Mouse (Mus musculus) right cerebral cortex, postnatal 25 days (tissue): ENCODE data around the gene Acsbg2.
"Not testable (repeated sequence)": the region's sequence is repeated elsewhere in the genome, so short reads cannot be mapped to it uniquely, and the experiment has no call there.

Experiments
- DNase-seq: peaks from one replicate; pipeline ENCODE4 v3.0.0; 2022

The Acsbg2 gene

GRCm38 (mm10) chr17:56874237-56874636 lies at the start of gene Acsbg2:
Gene Acsbg2 (minus strand): TSS chr17:56874447.
- no peak for DNase-seq

- no peak for DNase-seq
Measured at GRCm38 (mm10) chr17:56919725-56920124, 45.5 kb upstream of the Acsbg2 start.

- no peak for DNase-seq
Measured at GRCm38 (mm10) chr17:56917166-56917565, 42.9 kb upstream of the Acsbg2 start.

GRCm38 (mm10) chr17:56913444-56913843 lies 39.2 kb upstream of the Acsbg2 start:
- DNase-seq = no peak

- DNase-seq = no peak
Measured at GRCm38 (mm10) chr17:56913023-56913422, 38.8 kb upstream of the Acsbg2 start.

DNA sequence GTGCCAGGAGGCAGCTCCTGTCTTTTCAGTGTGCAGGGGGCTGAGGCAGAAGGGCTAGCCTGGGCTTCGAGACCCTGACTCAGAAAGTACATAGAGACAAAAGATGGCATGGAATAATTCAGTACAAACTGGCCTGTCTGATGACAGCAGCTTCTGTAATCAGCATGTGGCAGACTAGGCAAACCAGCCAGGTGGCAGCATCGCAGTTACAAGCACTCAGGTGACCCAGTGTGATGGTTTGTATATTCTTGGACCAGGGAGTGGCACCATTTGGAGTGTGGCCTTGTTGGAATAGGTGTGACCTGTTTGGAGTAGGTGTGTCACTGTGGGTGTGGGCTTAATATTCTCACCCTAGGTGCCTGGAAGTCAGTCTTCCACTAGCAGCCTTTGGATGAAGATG lies 35.5 kb upstream of the Acsbg2 start:
- not testable (repeated sequence) for DNase-seq

DNA sequence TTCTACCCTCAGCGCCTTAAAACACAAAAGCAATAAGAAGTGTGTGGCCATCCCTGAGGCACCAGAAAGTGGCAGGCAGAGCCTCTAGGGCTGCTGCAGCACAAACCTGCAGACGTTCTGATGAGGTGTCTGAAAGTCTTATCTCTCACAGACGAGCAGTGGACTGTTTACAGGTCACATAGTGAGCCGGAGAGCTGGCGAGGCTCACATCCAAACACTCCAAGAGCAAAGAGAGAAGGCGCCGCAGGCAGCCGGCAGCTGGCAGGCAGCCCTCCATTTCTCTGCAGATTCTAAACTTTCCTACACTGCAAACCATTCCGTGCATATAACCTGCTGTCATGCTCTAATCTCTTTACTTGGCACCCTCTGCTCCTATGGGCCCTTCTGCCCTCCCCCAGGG lies 33.6 kb upstream of the Acsbg2 start:
- no peak for DNase-seq

DNA sequence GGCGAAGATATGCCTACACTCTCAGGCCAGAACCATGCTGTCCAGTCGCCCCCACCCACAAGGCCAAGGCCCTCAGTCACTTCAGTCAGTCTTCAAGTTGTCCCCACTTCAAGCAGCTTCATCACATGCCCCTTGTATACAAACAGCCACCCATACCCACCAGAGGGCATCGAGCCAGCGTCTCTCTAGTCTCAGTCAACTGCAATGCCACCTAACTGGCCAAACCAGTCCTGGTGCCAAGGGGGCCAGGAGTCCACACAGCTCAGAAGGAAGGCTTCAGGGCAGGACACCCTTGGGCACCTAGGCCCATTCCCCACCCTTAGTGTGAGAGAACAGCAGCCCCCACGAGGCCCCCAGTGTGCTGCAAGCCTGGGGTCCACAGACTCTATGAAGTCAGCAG lies 32.8 kb upstream of the Acsbg2 start:
- DNase-seq = no peak

DNA sequence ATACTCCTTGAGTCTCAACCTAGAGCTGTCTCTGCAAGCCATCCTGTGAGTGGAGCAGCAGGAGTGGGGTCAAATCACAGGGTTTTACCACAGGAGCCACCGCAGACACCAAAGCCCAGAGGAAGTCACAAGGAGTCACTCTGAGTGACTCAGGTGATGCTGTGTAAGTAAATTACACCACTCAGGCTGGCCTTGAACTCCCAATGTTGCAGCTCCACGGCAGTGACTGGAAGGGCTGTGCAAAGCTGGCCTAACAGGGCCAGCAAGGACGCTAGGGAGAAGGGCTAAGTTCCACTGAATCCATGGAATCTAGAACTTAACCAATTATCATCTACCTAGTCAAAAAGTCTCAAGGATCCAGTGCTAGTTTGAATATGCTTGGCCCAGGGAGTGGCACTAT lies 31.9 kb upstream of the Acsbg2 start:
- no peak for DNase-seq

DNA sequence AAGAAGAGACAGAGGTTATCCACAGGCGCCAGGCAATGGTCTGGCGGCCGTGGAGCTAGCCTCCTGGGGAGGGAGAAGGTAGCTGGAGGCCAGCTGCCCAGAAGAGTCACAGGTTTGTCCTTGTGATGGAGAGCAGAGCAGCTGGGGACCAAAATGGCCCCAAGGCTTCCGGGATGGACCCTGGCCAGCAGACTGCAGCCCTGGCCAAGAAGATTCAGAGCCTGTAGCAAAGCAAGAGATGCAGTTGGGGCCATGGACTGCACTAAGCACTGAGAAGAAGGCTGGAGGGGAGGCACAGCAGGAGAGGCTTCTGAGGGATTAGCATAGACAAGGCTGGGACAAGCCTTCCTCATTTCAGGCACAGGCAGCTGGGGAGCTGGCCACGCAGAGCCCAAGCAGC lies 28.5 kb upstream of the Acsbg2 start:
- DNase-seq = no peak

- peak; percentile 76 for DNase-seq
Measured at GRCm38 (mm10) chr17:56897630-56898195, 23.5 kb upstream of the Acsbg2 start.

DNA sequence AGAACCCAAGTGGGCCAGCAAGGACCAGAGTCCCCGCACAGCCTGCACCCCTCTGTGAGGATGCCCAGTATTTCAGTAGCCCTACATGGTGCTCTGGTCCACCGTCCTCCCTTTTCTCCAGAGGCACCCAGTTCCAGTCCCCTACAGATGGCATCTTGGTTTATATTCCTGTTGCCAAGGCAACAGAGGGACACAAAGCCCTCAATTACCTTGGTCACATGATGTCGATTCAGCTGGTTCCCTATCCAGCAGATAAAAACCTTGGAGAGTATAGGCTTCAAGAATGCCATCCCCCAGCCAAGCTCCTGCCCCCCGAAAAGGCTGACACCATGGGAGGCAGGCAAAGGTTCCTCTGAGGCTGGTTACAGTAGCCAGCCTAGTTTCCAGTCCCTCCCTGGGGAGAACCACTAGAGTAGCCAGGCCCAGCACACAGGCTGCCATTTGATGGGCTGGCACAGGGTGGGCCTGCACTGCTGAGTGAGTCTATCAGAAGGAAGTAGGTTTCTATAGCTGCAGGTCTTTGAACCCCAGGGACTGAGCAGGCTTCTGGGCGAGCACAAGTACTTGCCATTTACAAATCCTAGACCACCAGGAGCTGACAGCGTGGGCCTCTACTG lies 22.4 kb upstream of the Acsbg2 start:
- DNase-seq = peak; percentile 48

DNA sequence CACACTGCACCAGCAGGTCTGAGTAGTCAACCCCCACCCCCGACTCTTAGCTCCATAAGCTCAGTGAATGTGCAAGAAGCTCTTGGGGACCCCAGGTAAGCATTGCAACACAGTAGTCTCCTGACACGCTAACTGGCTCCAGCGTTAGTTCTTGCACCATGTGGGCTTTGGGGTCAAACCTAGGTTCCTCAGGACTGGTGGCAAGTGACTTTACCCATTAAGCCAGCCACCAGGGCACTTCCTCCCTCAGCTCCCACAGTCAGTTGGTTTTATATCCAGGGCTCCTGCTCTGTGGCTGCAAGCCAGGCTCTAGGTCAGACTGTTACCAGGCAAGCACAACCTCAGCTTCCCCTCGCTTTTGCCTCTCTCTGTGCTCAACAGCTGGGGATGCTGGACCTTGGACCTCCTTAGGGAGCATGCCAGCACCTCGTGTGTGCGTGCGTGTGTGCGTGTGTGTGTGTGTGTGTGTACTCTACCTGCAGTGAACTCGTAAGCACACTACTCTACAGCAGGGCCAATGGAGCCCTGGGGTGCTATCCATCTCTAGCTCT lies 21.2 kb upstream of the Acsbg2 start:
- DNase-seq = no peak

DNA sequence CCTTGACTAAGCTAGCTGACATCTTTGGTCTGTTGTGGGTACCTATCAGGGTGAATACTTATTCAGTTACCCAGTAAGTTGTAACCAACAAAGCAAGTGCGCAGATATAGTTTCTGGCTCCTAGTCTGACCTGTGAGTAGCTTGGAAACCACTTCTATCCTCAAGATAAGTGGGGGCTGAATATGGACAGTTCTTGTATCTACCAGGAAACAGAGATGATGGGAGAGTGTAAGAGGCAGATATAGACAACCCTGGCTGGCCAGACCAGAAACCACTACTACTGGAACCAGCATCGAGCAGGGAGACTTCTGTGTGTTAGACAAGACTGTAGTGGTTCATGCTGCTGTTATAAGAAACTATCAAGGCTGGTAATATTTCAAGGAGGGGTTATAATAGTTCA lies 15.8 kb upstream of the Acsbg2 start:
- no peak for DNase-seq

GRCm38 (mm10) chr17:56888050-56888449 lies 13.8 kb upstream of the Acsbg2 start:
- DNase-seq = no peak

DNA sequence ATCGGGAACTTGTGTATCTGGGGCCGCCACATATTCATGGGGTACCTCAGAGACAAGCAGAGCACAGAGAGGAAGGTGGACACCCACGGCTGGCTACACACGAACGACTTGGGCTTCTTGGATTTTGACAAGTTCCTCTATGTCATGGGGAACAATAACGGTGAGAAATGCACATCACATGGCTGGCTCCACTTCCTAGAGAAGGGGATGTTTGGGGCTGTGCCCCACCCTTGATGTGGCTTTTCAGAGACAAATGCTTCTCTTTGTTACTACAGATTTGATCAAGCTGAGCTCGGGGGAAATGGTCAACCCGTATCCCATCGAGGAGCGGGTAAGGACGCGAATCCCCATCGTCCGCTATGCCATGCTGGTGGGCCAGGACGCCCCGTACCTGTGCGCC lies 10.6 kb upstream of the Acsbg2 start:
- DNase-seq = no peak

DNA sequence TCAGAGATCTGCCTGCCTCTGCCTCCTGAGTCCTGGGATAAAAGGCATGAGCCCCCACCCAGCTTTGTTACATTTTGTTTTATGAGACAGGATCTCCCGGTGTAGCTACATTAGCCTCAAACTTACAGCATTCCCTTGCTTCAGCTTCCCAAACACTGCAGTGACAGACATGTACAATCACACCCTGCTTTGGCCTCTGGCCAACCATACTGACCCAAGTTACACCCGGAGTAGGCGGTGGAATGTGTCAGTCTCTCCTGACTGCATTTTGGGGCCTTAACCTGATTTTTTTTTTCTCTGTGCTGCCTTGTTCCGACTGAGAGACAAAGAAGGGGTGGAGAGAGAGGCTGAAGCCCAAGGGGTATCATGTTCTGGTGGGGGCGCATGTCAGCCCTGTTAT lies 10.1 kb upstream of the Acsbg2 start:
- DNase-seq = no peak

DNA sequence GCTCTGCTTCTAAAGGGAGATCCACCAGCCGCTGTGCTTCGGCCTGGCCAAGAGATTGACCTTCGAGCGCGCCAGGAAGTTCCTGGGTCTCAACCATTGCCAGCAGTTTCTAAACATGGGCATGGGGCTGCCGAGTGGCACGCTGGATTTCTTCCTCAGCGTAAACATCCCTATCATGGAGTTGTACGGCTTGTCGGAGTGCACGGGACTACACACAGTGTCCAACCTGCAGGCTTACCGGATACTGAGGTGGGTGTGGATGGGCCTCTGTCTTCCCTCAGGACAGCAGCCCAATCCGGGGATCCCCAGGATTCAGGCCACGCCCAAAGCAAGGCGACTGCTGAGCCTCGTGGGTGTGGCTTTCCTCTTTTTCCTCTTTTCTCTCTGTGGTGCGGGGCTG lies 9.4 kb upstream of the Acsbg2 start:
- DNase-seq = peak; percentile 31

DNA sequence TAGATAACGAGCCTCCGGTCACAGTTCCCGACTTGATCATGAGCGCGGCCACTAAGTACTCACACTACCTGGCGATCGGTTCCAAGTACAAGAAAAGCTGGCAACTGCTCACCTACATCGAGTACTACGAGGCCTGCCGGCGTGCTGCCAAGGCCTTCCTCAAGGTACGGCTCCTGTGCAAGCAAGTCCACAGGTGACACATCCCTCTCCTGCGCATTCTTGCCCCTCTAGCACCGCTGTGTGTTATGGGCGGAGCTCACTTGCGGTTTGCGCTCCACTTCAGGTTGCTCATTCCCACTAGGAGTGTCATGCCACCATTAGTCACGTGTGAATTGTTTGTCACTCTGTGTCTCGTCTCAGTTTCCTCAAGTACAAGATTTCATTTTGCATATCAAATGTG lies 3.2 kb upstream of the Acsbg2 start:
- no peak for DNase-seq

GRCm38 (mm10) chr17:56876981-56877380 lies 2.7 kb upstream of the Acsbg2 start:
- no peak for DNase-seq

GRCm38 (mm10) chr17:56876465-56876864 lies 2.2 kb upstream of the Acsbg2 start:
- DNase-seq = no peak

DNA sequence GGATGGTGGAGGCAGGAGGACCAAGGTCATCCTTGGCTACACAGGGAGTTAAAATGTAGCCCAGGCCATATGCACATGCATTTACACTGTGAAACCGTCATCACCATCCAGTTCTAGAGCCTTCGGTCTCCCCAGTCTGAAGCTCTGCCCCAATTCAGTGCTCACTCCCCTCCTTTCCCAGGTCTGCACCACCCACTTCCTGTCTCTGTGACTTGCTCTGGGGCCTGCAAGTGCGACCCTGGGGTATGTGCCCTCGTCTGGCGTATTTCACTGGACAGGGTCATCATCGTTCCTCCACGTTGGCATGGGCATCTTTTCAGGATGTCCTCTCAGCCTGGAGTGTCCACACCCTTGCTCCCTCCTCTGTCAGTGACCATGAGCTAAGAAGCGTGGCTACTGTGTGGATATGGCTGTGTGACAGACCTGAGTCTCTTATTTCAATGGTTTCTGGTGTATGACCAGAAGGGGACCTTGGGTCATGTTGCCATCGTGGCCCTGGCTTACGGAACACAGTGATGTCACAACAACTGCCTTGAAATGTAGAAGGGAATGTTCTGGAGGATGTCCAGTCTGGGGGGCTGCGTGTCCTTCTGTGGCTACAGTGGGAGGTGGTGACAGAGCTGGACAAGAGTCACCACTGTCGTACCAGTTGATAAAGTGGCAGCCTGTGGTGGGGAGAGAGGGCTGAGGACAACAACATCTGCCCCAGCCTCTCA lies 847 bp upstream of the Acsbg2 start, which contains the start of gene 1700061G19Rik:
1700061G19Rik (plus strand) TSS at position 542 of the 716 bp plus-strand sequence.
- DNase-seq = no peak

DNA sequence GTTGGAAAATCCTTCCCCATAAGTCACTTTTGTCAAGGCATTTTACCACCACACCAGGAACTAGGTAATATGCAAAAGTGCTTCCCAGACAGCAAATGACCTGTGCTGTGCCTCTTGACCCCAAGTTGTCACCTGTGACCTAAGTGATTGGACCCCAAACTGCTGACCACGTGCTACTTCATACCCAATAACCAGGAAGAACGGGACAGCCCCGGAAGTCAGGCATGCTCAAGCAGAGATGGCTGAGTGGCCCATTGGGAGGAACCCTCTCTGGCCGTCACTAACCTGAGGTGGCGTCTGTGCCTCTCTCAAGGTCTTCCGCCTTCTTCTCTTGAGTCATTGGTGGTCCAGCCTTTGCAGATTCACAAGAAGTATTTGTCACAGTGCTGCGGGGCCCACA lies 1.7 kb downstream of the Acsbg2 start:
- no peak for DNase-seq

GRCm38 (mm10) chr17:56871767-56872166 lies 2.5 kb downstream of the Acsbg2 start:
- no peak for DNase-seq
